Mouse (Mus musculus): ENCODE results near the gene 4933430I17Rik. TPM values are rescaled to one million over a fixed set of nuclear protein-coding genes. Genes with fewer than 3 reads are reported as not detected.

Gene 4933430I17Rik
- polyA plus RNA-seq, 1 experiment, result 0.13 TPM

DNA sequence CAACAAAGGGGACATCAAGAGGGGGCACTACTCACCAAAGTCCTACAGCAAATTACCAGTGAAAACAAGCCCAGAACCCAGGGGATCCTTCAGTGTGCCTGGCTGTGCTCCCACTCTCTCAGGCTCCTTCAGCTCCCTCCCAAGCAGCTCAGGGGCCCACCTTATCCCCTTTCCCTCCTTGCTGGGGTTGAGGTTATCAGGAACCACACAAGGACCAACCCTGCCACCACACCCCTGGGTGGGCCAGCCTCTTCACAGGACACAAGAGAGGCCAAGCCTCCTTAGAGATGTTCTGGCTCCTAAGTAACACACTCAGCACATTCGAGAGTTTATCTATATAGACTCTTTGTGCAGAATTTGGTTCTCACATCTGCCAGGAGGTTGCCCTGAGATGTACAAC lies 8.6 kb upstream of the 4933430I17Rik start:
- TF ChIP-seq USF1 (IDR thresholded peaks at IDR 0.05; ENCODE audit: low read depth) (no peak), CEBPB (IDR thresholded peaks at IDR 0.05; ENCODE audit: low read depth) (no peak), FOSL1 (IDR thresholded peaks at IDR 0.05; ENCODE audit: insufficient read depth, low read length, poor library complexity, severe bottlenecking) (no peak), MAX (IDR thresholded peaks at IDR 0.05) (no peak)
- no peak overlapping the region for H3ac ChIP-seq (ENCODE audit: control insufficient read depth, insufficient read length, low read depth)
- H3K79me2 ChIP-seq (ENCODE audit: control insufficient read depth, insufficient read depth), result peaks cover 27% of the 10 kb centered on the region
- H3K36me3 ChIP-seq (ENCODE audit: control insufficient read depth, insufficient read depth), result peaks cover 25% of the 10 kb centered on the region
- H3K27me3 ChIP-seq (ENCODE audit: control insufficient read depth, insufficient read depth, insufficient read length), result no peaks in the 10 kb centered on the region
- no peaks in the 10 kb centered on the region for H3K79me3 ChIP-seq (ENCODE audit: low read depth)
- no peak overlapping the region for H3K4me3 ChIP-seq (ENCODE audit: insufficient read depth, poor library complexity, severe bottlenecking)

DNA sequence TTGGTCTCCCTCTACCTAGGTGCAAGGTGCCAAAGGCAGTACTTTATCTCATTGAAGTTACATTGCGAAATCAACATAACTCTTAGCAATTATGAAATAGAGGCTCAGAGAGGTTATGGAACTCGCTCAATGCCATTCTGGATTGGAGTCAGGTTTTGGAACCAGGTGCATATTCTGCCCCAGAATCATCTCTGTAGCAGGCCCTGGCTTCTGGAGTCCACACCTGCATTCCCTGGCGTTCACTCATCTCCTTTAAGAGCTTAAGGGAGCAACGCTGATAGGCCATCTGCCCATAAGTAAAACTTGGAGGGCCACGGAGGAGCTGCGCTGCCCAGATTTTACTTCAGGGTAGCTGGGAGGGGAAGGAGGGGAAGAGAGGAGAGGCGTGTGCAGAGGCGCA lies 8.1 kb upstream of the 4933430I17Rik start:
- H3K79me2 ChIP-seq (ENCODE audit: control insufficient read depth, insufficient read depth), result peaks cover 27% of the 10 kb centered on the region
- H3K36me3 ChIP-seq (ENCODE audit: control insufficient read depth, insufficient read depth), result peaks cover 21% of the 10 kb centered on the region
- H3K79me3 ChIP-seq (ENCODE audit: low read depth), result no peaks in the 10 kb centered on the region
- no peaks in the 10 kb centered on the region for H3K27me3 ChIP-seq (ENCODE audit: control insufficient read depth, insufficient read depth, insufficient read length)
- TF ChIP-seq CEBPB (IDR thresholded peaks at IDR 0.05; ENCODE audit: low read depth) (peak; percentile 49), FOSL1 (IDR thresholded peaks at IDR 0.05; ENCODE audit: insufficient read depth, low read length, poor library complexity, severe bottlenecking) (no peak), CTCF (IDR thresholded peaks at IDR 0.05; ENCODE audit: control insufficient read depth, insufficient read depth, insufficient read length) (no peak), MAX (IDR thresholded peaks at IDR 0.05) (no peak)
- no peak overlapping the region for H3ac ChIP-seq (ENCODE audit: control insufficient read depth, insufficient read length, low read depth)
- H3K4me3 ChIP-seq (ENCODE audit: insufficient read depth, poor library complexity, severe bottlenecking), result no peak overlapping the region

DNA sequence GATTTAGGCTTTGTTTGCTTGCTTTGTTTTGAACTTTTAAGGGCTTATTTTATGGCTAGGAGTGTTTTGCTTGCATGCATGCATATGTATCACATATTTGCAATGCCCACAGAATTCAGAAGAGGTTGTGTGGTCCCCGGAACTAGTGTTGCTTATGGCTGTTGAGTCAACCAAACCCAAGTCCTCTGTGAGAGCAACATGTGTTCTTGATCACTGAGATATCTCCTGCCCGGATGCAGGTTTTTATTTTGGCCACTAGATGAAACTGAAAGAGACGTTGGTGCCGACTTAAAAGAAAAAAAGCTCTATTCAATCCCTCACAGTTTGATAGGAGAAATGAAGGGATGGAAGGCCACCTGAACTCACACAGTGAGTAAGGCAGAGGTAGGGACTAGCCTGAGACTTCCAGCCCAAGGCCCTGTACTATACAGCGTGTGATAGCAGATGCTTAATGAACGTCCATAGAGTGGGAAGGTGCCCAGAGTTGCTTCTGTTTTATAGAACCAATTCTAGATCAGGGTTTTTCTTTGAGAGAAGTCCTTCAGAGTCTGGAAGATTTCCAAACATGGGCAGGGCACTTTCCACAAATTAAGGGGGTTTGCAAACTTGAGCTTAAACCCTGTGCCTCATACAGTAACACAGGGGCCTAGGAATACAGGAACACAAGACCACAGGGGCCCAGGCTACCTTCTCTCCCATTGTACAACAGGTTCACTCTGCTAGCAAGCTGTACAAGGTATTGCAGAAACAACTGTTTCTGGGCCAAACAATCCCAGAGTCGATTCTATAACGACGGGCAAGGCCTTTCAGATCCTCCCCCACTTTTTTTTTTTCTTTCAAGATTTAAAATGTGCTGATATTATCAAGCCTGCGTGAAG lies 7.4 kb upstream of the 4933430I17Rik start:
- H3K27me3 ChIP-seq (ENCODE audit: control insufficient read depth, insufficient read depth, insufficient read length), result no peaks in the 10 kb centered on the region

GRCm38 (mm10) chr4:62518416-62519121 lies 6.6 kb upstream of the 4933430I17Rik start:
- Histone ChIP-seq H3ac (ENCODE audit: control insufficient read depth, insufficient read length, low read depth) (peak overlapping the region; percentile 82), H3K79me3 (ENCODE audit: low read depth) (peaks cover under 1% of the 10 kb centered on the region), H3K79me2 (ENCODE audit: control insufficient read depth, insufficient read depth) (peaks cover 31% of the 10 kb centered on the region), H3K27me3 (ENCODE audit: control insufficient read depth, insufficient read depth, insufficient read length) (no peaks in the 10 kb centered on the region), H3K36me3 (ENCODE audit: control insufficient read depth, insufficient read depth) (peaks cover 7% of the 10 kb centered on the region), H3K4me3 (ENCODE audit: insufficient read depth, poor library complexity, severe bottlenecking) (peak overlapping the region; percentile 78)
- TF ChIP-seq MYOG (IDR thresholded peaks at IDR 0.05; ENCODE audit: control insufficient read depth, extremely low read depth, insufficient read length) (no peak), MAX (IDR thresholded peaks at IDR 0.05) (no peak), USF1 (IDR thresholded peaks at IDR 0.05; ENCODE audit: low read depth) (no peak), MYOD1 (IDR thresholded peaks at IDR 0.05; ENCODE audit: control insufficient read depth, insufficient read length, low read depth) (no peak), FOSL1 (IDR thresholded peaks at IDR 0.05; ENCODE audit: insufficient read depth, low read length, poor library complexity, severe bottlenecking) (no peak), CTCF (IDR thresholded peaks at IDR 0.05; ENCODE audit: control insufficient read depth, insufficient read depth, insufficient read length) (no peak), CEBPB (IDR thresholded peaks at IDR 0.05; ENCODE audit: low read depth) (no peak)

More for the DNA sequence above, 7.4 kb upstream of the 4933430I17Rik start:
- Histone ChIP-seq H3K79me3 (ENCODE audit: low read depth) (no peaks in the 10 kb centered on the region), H3K4me3 (ENCODE audit: insufficient read depth, poor library complexity, severe bottlenecking) (no peak overlapping the region), H3ac (ENCODE audit: control insufficient read depth, insufficient read length, low read depth) (no peak overlapping the region), H3K36me3 (ENCODE audit: control insufficient read depth, insufficient read depth) (peaks cover 13% of the 10 kb centered on the region), H3K79me2 (ENCODE audit: control insufficient read depth, insufficient read depth) (peaks cover 27% of the 10 kb centered on the region)
- TF ChIP-seq MAX (IDR thresholded peaks at IDR 0.05), result no peak
- TF ChIP-seq MYOD1 (IDR thresholded peaks at IDR 0.05; ENCODE audit: control insufficient read depth, insufficient read length, low read depth), result no peak
- no peak for TF ChIP-seq CEBPB (IDR thresholded peaks at IDR 0.05; ENCODE audit: low read depth)
- no peak for TF ChIP-seq FOSL1 (IDR thresholded peaks at IDR 0.05; ENCODE audit: insufficient read depth, low read length, poor library complexity, severe bottlenecking)
- TF ChIP-seq MYOG (IDR thresholded peaks at IDR 0.05; ENCODE audit: control insufficient read depth, extremely low read depth, insufficient read length), result no peak
- TF ChIP-seq USF1 (IDR thresholded peaks at IDR 0.05; ENCODE audit: low read depth), result no peak
- TF ChIP-seq CTCF (IDR thresholded peaks at IDR 0.05; ENCODE audit: control insufficient read depth, insufficient read depth, insufficient read length), result no peak

- Histone ChIP-seq H3K36me3 (ENCODE audit: control insufficient read depth, insufficient read depth) (peaks cover 5% of the 10 kb centered on the region), H3K27me3 (ENCODE audit: control insufficient read depth, insufficient read depth, insufficient read length) (no peaks in the 10 kb centered on the region), H3K79me3 (ENCODE audit: low read depth) (peaks cover 8% of the 10 kb centered on the region), H3K79me2 (ENCODE audit: control insufficient read depth, insufficient read depth) (peaks cover 38% of the 10 kb centered on the region), H3K4me3 (ENCODE audit: insufficient read depth, poor library complexity, severe bottlenecking) (peak overlapping the region; percentile 78), H3ac (ENCODE audit: control insufficient read depth, insufficient read length, low read depth) (peak overlapping the region; percentile 82)
- TF ChIP-seq MYOD1 (IDR thresholded peaks at IDR 0.05; ENCODE audit: control insufficient read depth, insufficient read length, low read depth) (no peak), FOSL1 (IDR thresholded peaks at IDR 0.05; ENCODE audit: insufficient read depth, low read length, poor library complexity, severe bottlenecking) (no peak)
These were observed 5.9 kb upstream of the 4933430I17Rik start for GRCm38 (mm10) chr4:62519122-62519848.
